Mouse (Mus musculus) kidney, adult 2 months (tissue): Measurements from ENCODE around the gene Cacna1c.

Experiments
- CTCF ChIP-seq: fragments of 200-500 bp; conservative IDR thresholded peaks from 2 replicates; pipeline ENCODE4 v1.5.1; 2011; ENCODE audit warnings: low read depth, mild to moderate bottlenecking, control low read depth, low read length, moderate library complexity, mixed read lengths; ENCODE audit not compliant: insufficient read depth, insufficient read length
- POLR2A ChIP-seq: fragments of 200-500 bp; IDR thresholded peaks from one replicate; pipeline ENCODE4 v1.6.1; 2011; ENCODE audit warnings: low read depth, low read length, control low read depth

- TF ChIP-seq CTCF = no peak
- TF ChIP-seq POLR2A = no peak
Measured at GRCm38 (mm10) chr6:118623609-118624008, 572.6 kb downstream of the Cacna1c start.
